Comparison of ENCODE assay signal across 7 mouse cellular contexts in genomic region chr11:101468263-101468688, GRCm38 (mm10). TPM values are rescaled to one million over a fixed set of nuclear protein-coding genes. Genes with fewer than 3 reads are reported as not detected.
DNase-seq lines count a peak whose midpoint lies in the region; ATAC-seq lines count a peak whose summit lies in the region.

No protein-coding gene starts in this region.

- H3K27ac ChIP-seq in lung, embryonic 16.5 days (ENCODE audit: low read length) = no peak overlapping the region
- H3K27ac ChIP-seq in embryonic facial prominence, embryonic 14.5 days (replicated peaks; ENCODE audit: low read depth, low read length) = no peak overlapping the region
- H3K27ac ChIP-seq in hindbrain, embryonic 15.5 days (replicated peaks) = peak overlapping the region; percentile 86
- H3K27ac ChIP-seq in midbrain, embryonic 16.5 days (ENCODE audit: low read length) = peak overlapping the region; percentile 82

- peak; percentile 10 for ATAC-seq in lung, embryonic 16.5 days (ENCODE audit: low read depth)
- peak; percentile 8; the same call in 1 of the 2 replicates for ATAC-seq in embryonic facial prominence, embryonic 14.5 days (ENCODE audit: low read depth)
- peak; percentile 28 for ATAC-seq in hindbrain, embryonic 15.5 days (ENCODE audit: low FRiP score, low read depth)
- peak; percentile 33 for ATAC-seq in midbrain, embryonic 16.5 days

- no peaks in the 10 kb centered on the region for H3K36me3 ChIP-seq in lung, embryonic 16.5 days (ENCODE audit: control insufficient read depth, insufficient read depth, low read length)
- no peaks in the 10 kb centered on the region for H3K36me3 ChIP-seq in embryonic facial prominence, embryonic 14.5 days (ENCODE audit: control insufficient read depth, insufficient read depth, low read length)
- no peaks in the 10 kb centered on the region; the same call in 1 of the 2 replicates for H3K36me3 ChIP-seq in hindbrain, embryonic 15.5 days
- H3K36me3 ChIP-seq in midbrain, embryonic 16.5 days (ENCODE audit: control insufficient read depth, insufficient read depth, low read length) = no peaks in the 10 kb centered on the region

- peak overlapping the region; percentile 81 for H3K4me3 ChIP-seq in lung, embryonic 16.5 days (ENCODE audit: low read length)
- H3K4me3 ChIP-seq in embryonic facial prominence, embryonic 14.5 days (ENCODE audit: low read depth, low read length) = peak overlapping the region; percentile 73
- H3K4me3 ChIP-seq in hindbrain, embryonic 15.5 days = peak overlapping the region; percentile 95
- H3K4me3 ChIP-seq in midbrain, embryonic 16.5 days (ENCODE audit: low read depth, low read length) = peak overlapping the region; percentile 85

- H3K9ac ChIP-seq in lung, embryonic 16.5 days (ENCODE audit: low read length) = peak overlapping the region; percentile 75
- peak overlapping the region; percentile 75 for H3K9ac ChIP-seq in embryonic facial prominence, embryonic 14.5 days (ENCODE audit: low read depth, low read length)
- peak overlapping the region; percentile 85 for H3K9ac ChIP-seq in hindbrain, embryonic 15.5 days
- peak overlapping the region; percentile 90 for H3K9ac ChIP-seq in midbrain, embryonic 16.5 days (ENCODE audit: low read depth, low read length)

- under 1% methylated on average over 27 of the region's 31 CpGs for WGBS in lung, embryonic 16.5 days
- 2% methylated on average over 26 of the region's 31 CpGs for WGBS in embryonic facial prominence, embryonic 14.5 days
- WGBS in hindbrain, embryonic 15.5 days = under 1% methylated on average over 28 of the region's 31 CpGs
- 0% methylated on average over 23 of the region's 31 CpGs for WGBS in midbrain, embryonic 16.5 days

- no peaks in the 10 kb centered on the region for H3K9me3 ChIP-seq in lung, embryonic 16.5 days (ENCODE audit: control insufficient read depth, low read length)
- H3K9me3 ChIP-seq in embryonic facial prominence, embryonic 14.5 days (ENCODE audit: control insufficient read depth, low read length) = no peaks in the 10 kb centered on the region
- H3K9me3 ChIP-seq in hindbrain, embryonic 15.5 days = no peaks in the 10 kb centered on the region
- H3K9me3 ChIP-seq in midbrain, embryonic 16.5 days (replicated peaks; ENCODE audit: control insufficient read depth, low read length, poor library complexity, severe bottlenecking) = no peaks in the 10 kb centered on the region

- peaks cover 26% of the 10 kb centered on the region for H3K4me1 ChIP-seq in lung, embryonic 16.5 days (replicated peaks; ENCODE audit: control insufficient read depth, insufficient read depth, low read length)
- peaks cover 18% of the 10 kb centered on the region for H3K4me1 ChIP-seq in embryonic facial prominence, embryonic 14.5 days (ENCODE audit: control insufficient read depth, insufficient read depth, low read length)
- peaks cover 56% of the 10 kb centered on the region for H3K4me1 ChIP-seq in hindbrain, embryonic 15.5 days (replicated peaks)
- peaks cover 34% of the 10 kb centered on the region for H3K4me1 ChIP-seq in midbrain, embryonic 16.5 days (ENCODE audit: control insufficient read depth, insufficient read depth, low read length)

- DNase-seq in lung, postnatal 25 days (ENCODE audit: low spot score) = no peak
- no peak for DNase-seq in embryonic facial prominence, embryonic 14.5 days (ENCODE audit: low spot score)
- DNase-seq in MN1 (ENCODE audit: low spot score) = no peak
- no peak for DNase-seq in adrenal gland, adult 8-10 months

- H3K27me3 ChIP-seq in lung, embryonic 16.5 days (ENCODE audit: control insufficient read depth, insufficient read depth, low read depth, low read length) = no peaks in the 10 kb centered on the region; the same call in 1 of the 2 replicates
- no peaks in the 10 kb centered on the region for H3K27me3 ChIP-seq in embryonic facial prominence, embryonic 14.5 days (replicated peaks; ENCODE audit: control insufficient read depth, insufficient read depth, low read length)
- H3K27me3 ChIP-seq in hindbrain, embryonic 15.5 days = no peaks in the 10 kb centered on the region
- no peaks in the 10 kb centered on the region for H3K27me3 ChIP-seq in midbrain, embryonic 16.5 days (ENCODE audit: control insufficient read depth, insufficient read depth, low read depth, low read length)

- H3K4me2 ChIP-seq in lung, embryonic 16.5 days (ENCODE audit: low read depth, low read length) = peak overlapping the region; percentile 98
- H3K4me2 ChIP-seq in embryonic facial prominence, embryonic 14.5 days (ENCODE audit: low read depth, low read length) = peak overlapping the region; percentile 94
- H3K4me2 ChIP-seq in hindbrain, embryonic 15.5 days = peak overlapping the region; percentile 81
- peak overlapping the region; percentile 66 for H3K4me2 ChIP-seq in midbrain, embryonic 16.5 days (ENCODE audit: low read length)

RNA-seq across cellular contexts. Expression of gene Vat1, which starts 2.2 kb away (rescaled TPM):
- polyA plus RNA-seq in lung, embryonic 16.5 days (2015; fragmentation: Nextera tagmentation; extraction: Ambion mirVana) = 50.2 and 52.0 TPM in 2 replicates
- polyA plus RNA-seq in embryonic facial prominence, embryonic 14.5 days (2014; fragmentation: Nextera tagmentation; extraction: Ambion mirVana) = 50.4 and 51.0 TPM in 2 replicates
- polyA plus RNA-seq in hindbrain, embryonic 15.5 days (2015; fragmentation: Nextera tagmentation; extraction: Ambion mirVana) = 123 and 135 TPM in 2 replicates
- 134 and 145 TPM in 2 replicates for polyA plus RNA-seq in midbrain, embryonic 16.5 days (2015; fragmentation: Nextera tagmentation; extraction: Ambion mirVana)
- total RNA-seq in adrenal gland, adult 8-10 months (2022) = 100 to 1,000 TPM; 135 to 192 (median 171) TPM

RNA-seq across cellular contexts. Expression of gene Rnd2, which starts 3.5 kb away (rescaled TPM):
- polyA plus RNA-seq in lung, embryonic 16.5 days (2015; fragmentation: Nextera tagmentation; extraction: Ambion mirVana) = 6.7 and 7.6 TPM in 2 replicates
- 7.4 and 9.8 TPM in 2 replicates for polyA plus RNA-seq in embryonic facial prominence, embryonic 14.5 days (2014; fragmentation: Nextera tagmentation; extraction: Ambion mirVana)
- polyA plus RNA-seq in hindbrain, embryonic 15.5 days (2015; fragmentation: Nextera tagmentation; extraction: Ambion mirVana) = 85.3 and 86.0 TPM in 2 replicates
- polyA plus RNA-seq in midbrain, embryonic 16.5 days (2015; fragmentation: Nextera tagmentation; extraction: Ambion mirVana) = 67.7 and 76.5 TPM in 2 replicates
- 10 to 100 TPM in 3 of 4 experiments, 1 to 10 TPM in 1; 9.2 to 23.8 (median 16.2) TPM for total RNA-seq in adrenal gland, adult 8-10 months (2022)

RNA-seq across cellular contexts. Expression of gene Ifi35, which starts 20.1 kb away (rescaled TPM):
- polyA plus RNA-seq in lung, embryonic 16.5 days (2015; fragmentation: Nextera tagmentation; extraction: Ambion mirVana) = 27.3 and 29.1 TPM in 2 replicates
- 14.1 and 14.3 TPM in 2 replicates for polyA plus RNA-seq in embryonic facial prominence, embryonic 14.5 days (2014; fragmentation: Nextera tagmentation; extraction: Ambion mirVana)
- 4.3 and 5.2 TPM in 2 replicates for polyA plus RNA-seq in hindbrain, embryonic 15.5 days (2015; fragmentation: Nextera tagmentation; extraction: Ambion mirVana)
- 2.5 and 3.1 TPM in 2 replicates for polyA plus RNA-seq in midbrain, embryonic 16.5 days (2015; fragmentation: Nextera tagmentation; extraction: Ambion mirVana)
- 10 to 100 TPM; 34.4 to 50.3 (median 46.5) TPM for total RNA-seq in adrenal gland, adult 8-10 months (2022)

RNA-seq across cellular contexts. Expression of gene Rpl27, which starts 26.2 kb away (rescaled TPM):
- polyA plus RNA-seq in lung, embryonic 16.5 days (2015; fragmentation: Nextera tagmentation; extraction: Ambion mirVana) = 273 and 291 TPM in 2 replicates
- 376 and 406 TPM in 2 replicates for polyA plus RNA-seq in embryonic facial prominence, embryonic 14.5 days (2014; fragmentation: Nextera tagmentation; extraction: Ambion mirVana)
- polyA plus RNA-seq in hindbrain, embryonic 15.5 days (2015; fragmentation: Nextera tagmentation; extraction: Ambion mirVana) = 228 and 230 TPM in 2 replicates
- 185 and 220 TPM in 2 replicates for polyA plus RNA-seq in midbrain, embryonic 16.5 days (2015; fragmentation: Nextera tagmentation; extraction: Ambion mirVana)
- 10 to 100 TPM; 48.6 to 99.3 (median 63.5) TPM for total RNA-seq in adrenal gland, adult 8-10 months (2022)

RNA-seq across cellular contexts. Expression of gene Ptges3l, which starts 43.1 kb away (rescaled TPM):
- polyA plus RNA-seq in lung, embryonic 16.5 days (2015; fragmentation: Nextera tagmentation; extraction: Ambion mirVana) = 12.5 and 13.9 TPM in 2 replicates
- 35.5 and 37.1 TPM in 2 replicates for polyA plus RNA-seq in embryonic facial prominence, embryonic 14.5 days (2014; fragmentation: Nextera tagmentation; extraction: Ambion mirVana)
- polyA plus RNA-seq in hindbrain, embryonic 15.5 days (2015; fragmentation: Nextera tagmentation; extraction: Ambion mirVana) = 3.0 and 4.0 TPM in 2 replicates
- 3.0 and 3.1 TPM in 2 replicates for polyA plus RNA-seq in midbrain, embryonic 16.5 days (2015; fragmentation: Nextera tagmentation; extraction: Ambion mirVana)
- 1 to 10 TPM; 3.5 to 8.7 (median 6.0) TPM for total RNA-seq in adrenal gland, adult 8-10 months (2022)

Comparison
In these comparisons a context has a peak if more than half of its experiments do, and no peak if none do; other contexts are left out.
1. H3K27ac ChIP-seq: peak in hindbrain, embryonic 15.5 days (single experiment) and midbrain, embryonic 16.5 days (single experiment); none in lung, embryonic 16.5 days (single experiment) and embryonic facial prominence, embryonic 14.5 days (single experiment).
2. Peak in every context shown above with its lines, with median percentiles within 50 percentile points of each other: ATAC-seq, H3K4me2 ChIP-seq, H3K4me3 ChIP-seq and H3K9ac ChIP-seq.